Mouse (Mus musculus): ENCODE measurements around the gene Adk.
"Not testable (repeated sequence)": the region's sequence is repeated elsewhere in the genome, so short reads cannot be mapped to it uniquely, and the experiment has no call there.

Gene Adk

GRCm38 (mm10) chr14:21064321-21064720, 11.9 kb downstream of the Adk start:
- DNase-seq (ENCODE audit: extremely low read depth, low read depth) = no peak

GRCm38 (mm10) chr14:21065490-21066162, 13.3 kb downstream of the Adk start:
- DNase-seq (ENCODE audit: extremely low read depth, low read depth) = no peak

- DNase-seq (ENCODE audit: extremely low read depth, low read depth) = no peak
Observed at GRCm38 (mm10) chr14:21069594-21069993, 17.2 kb downstream of the Adk start.

- peak; percentile 76 for DNase-seq (ENCODE audit: extremely low read depth, low read depth)
Observed at GRCm38 (mm10) chr14:21073981-21074380, 21.6 kb downstream of the Adk start.

- peak; percentile 72 for DNase-seq (ENCODE audit: extremely low read depth, low read depth)
Observed at GRCm38 (mm10) chr14:21074398-21075320, 22.3 kb downstream of the Adk start.

- DNase-seq (ENCODE audit: extremely low read depth, low read depth) = peak; percentile 54
Observed at GRCm38 (mm10) chr14:21075751-21076500, 23.6 kb downstream of the Adk start.

GRCm38 (mm10) chr14:21076501-21077194, 24.3 kb downstream of the Adk start:
- no peak for DNase-seq (ENCODE audit: extremely low read depth, low read depth)

- DNase-seq (ENCODE audit: extremely low read depth, low read depth) = peak; percentile 53
Observed at GRCm38 (mm10) chr14:21077939-21078338, 25.6 kb downstream of the Adk start.

GRCm38 (mm10) chr14:21078511-21078910, 26.1 kb downstream of the Adk start:
- no peak for DNase-seq (ENCODE audit: extremely low read depth, low read depth)

GRCm38 (mm10) chr14:21082823-21083222, 30.4 kb downstream of the Adk start:
- DNase-seq (ENCODE audit: extremely low read depth, low read depth) = no peak

GRCm38 (mm10) chr14:21085666-21086065, 33.3 kb downstream of the Adk start:
- DNase-seq (ENCODE audit: extremely low read depth, low read depth) = no peak

GRCm38 (mm10) chr14:21086106-21086505, 33.7 kb downstream of the Adk start:
- no peak for DNase-seq (ENCODE audit: extremely low read depth, low read depth)

- DNase-seq (ENCODE audit: extremely low read depth, low read depth) = no peak
Observed at GRCm38 (mm10) chr14:21086827-21087351, 34.5 kb downstream of the Adk start.

GRCm38 (mm10) chr14:21087390-21088060, 35.2 kb downstream of the Adk start:
- no peak for DNase-seq (ENCODE audit: extremely low read depth, low read depth)

GRCm38 (mm10) chr14:21088731-21089130, 36.4 kb downstream of the Adk start:
- DNase-seq (ENCODE audit: extremely low read depth, low read depth) = no peak

GRCm38 (mm10) chr14:21090400-21090799, 38.0 kb downstream of the Adk start:
- peak; percentile 60 for DNase-seq (ENCODE audit: extremely low read depth, low read depth)

GRCm38 (mm10) chr14:21090930-21091486, 38.6 kb downstream of the Adk start:
- DNase-seq (ENCODE audit: extremely low read depth, low read depth) = no peak

GRCm38 (mm10) chr14:21094161-21094560, 41.8 kb downstream of the Adk start:
- DNase-seq (ENCODE audit: extremely low read depth, low read depth) = not testable (repeated sequence)

- DNase-seq (ENCODE audit: extremely low read depth, low read depth) = no peak
Observed at GRCm38 (mm10) chr14:21096279-21096678, 43.9 kb downstream of the Adk start.

GRCm38 (mm10) chr14:21096689-21097088, 44.3 kb downstream of the Adk start:
- DNase-seq (ENCODE audit: extremely low read depth, low read depth) = no peak
